Comparison of ENCODE assay signal across 8 mouse cellular contexts in genomic region chr17:33910346-33911051, GRCm38 (mm10). TPM values are rescaled to one million over a fixed set of nuclear protein-coding genes. Genes with fewer than 3 reads are reported as not detected.
DNase-seq lines count a peak whose midpoint lies in the region; ATAC-seq and TF ChIP-seq lines count a peak whose summit lies in the region.

No protein-coding gene starts in this region.

- peak overlapping the region; percentile 98 for H3K27ac ChIP-seq in heart, adult 2 months
- H3K27ac ChIP-seq in forebrain, embryonic 11.5 days (ENCODE audit: low read depth, low read length) = no peak overlapping the region
- H3K27ac ChIP-seq in liver, embryonic 14.5 days = no peak overlapping the region

- H3K9ac ChIP-seq in heart, adult 2 months (ENCODE audit: low read depth, low read length) = peak overlapping the region; percentile 91
- H3K9ac ChIP-seq in forebrain, embryonic 11.5 days (ENCODE audit: low read length) = peak overlapping the region; percentile 87
- peak overlapping the region; percentile 98 for H3K9ac ChIP-seq in liver, embryonic 14.5 days (replicated peaks)

- no peaks in the 10 kb centered on the region for H3K79me2 ChIP-seq in heart, adult 2 months (replicated peaks; ENCODE audit: control insufficient read depth, insufficient read depth, low read length)

- peaks cover 3% of the 10 kb centered on the region; the same call in 1 of the 2 replicates for H3K36me3 ChIP-seq in heart, adult 2 months (ENCODE audit: control insufficient read depth, insufficient read depth, low read length)
- peaks cover 14% of the 10 kb centered on the region for H3K36me3 ChIP-seq in forebrain, embryonic 11.5 days (ENCODE audit: control insufficient read depth, insufficient read depth, low read length)
- peaks cover 27% of the 10 kb centered on the region for H3K36me3 ChIP-seq in liver, embryonic 14.5 days (replicated peaks; ENCODE audit: control insufficient read depth, insufficient read depth, low read depth)

- no peak for TF ChIP-seq POLR2A in heart, adult 2 months (IDR thresholded peaks at IDR 0.05; ENCODE audit: insufficient read depth, low read depth, low read length)

- no peaks in the 10 kb centered on the region for H3K9me3 ChIP-seq in forebrain, embryonic 11.5 days (ENCODE audit: control insufficient read depth, low read length)
- H3K9me3 ChIP-seq in liver, embryonic 14.5 days (ENCODE audit: control insufficient read depth, low read length) = no peaks in the 10 kb centered on the region

- H3K4me2 ChIP-seq in forebrain, embryonic 11.5 days (ENCODE audit: low read depth, low read length, severe bottlenecking) = peak overlapping the region; percentile 98
- peak overlapping the region; percentile 98 for H3K4me2 ChIP-seq in liver, embryonic 14.5 days (ENCODE audit: low read depth)

- peak; percentile 18; the same call in 1 of the 2 replicates for TF ChIP-seq CTCF in heart, adult 2 months (IDR thresholded peaks at IDR 0.05)
- peak; percentile 52 for TF ChIP-seq CTCF in liver, embryonic 14.5 days (IDR thresholded peaks at IDR 0.05; ENCODE audit: low read depth)

- H3K27me3 ChIP-seq in heart, adult 2 months (ENCODE audit: control insufficient read depth, insufficient read depth, low read length) = no peaks in the 10 kb centered on the region
- H3K27me3 ChIP-seq in forebrain, embryonic 11.5 days (ENCODE audit: control insufficient read depth, insufficient read depth, low read length) = no peaks in the 10 kb centered on the region
- no peaks in the 10 kb centered on the region for H3K27me3 ChIP-seq in liver, embryonic 14.5 days (ENCODE audit: control insufficient read depth, insufficient read depth, low read length)

- peak overlapping the region; percentile 82 for H3K4me3 ChIP-seq in heart, adult 2 months
- peak overlapping the region; percentile 86 for H3K4me3 ChIP-seq in forebrain, embryonic 11.5 days (ENCODE audit: low read depth, low read length)
- H3K4me3 ChIP-seq in liver, embryonic 14.5 days (ENCODE audit: insufficient read depth in 1 of 2, low read depth in 2 of 2, low read length in 2 of 2) = peak overlapping the region; percentile 73 to 97

- intact Hi-C loops in heart, adult 2 months (cut with DNase I) = no loop called here

- 31% methylated on average over 11 of the region's 11 CpGs for WGBS in heart, adult 2 months
- WGBS in forebrain, embryonic 11.5 days = 56% methylated on average over 11 of the region's 11 CpGs
- 42% methylated on average over 11 of the region's 11 CpGs for WGBS in liver, embryonic 14.5 days (ENCODE audit: insufficient replicate concordance)

- H3K4me1 ChIP-seq in heart, adult 2 months (ENCODE audit: control insufficient read depth, insufficient read depth, low read length) = peaks cover 4% of the 10 kb centered on the region
- peaks cover 10% of the 10 kb centered on the region for H3K4me1 ChIP-seq in forebrain, embryonic 11.5 days (replicated peaks; ENCODE audit: control insufficient read depth, insufficient read depth, low read length)
- H3K4me1 ChIP-seq in liver, embryonic 14.5 days (replicated peaks; ENCODE audit: control insufficient read depth in 2 of 2, insufficient read depth in 2 of 2, low read length in 1 of 2) = peaks cover 11 to 18% of the 10 kb centered on the region in 2 experiments

- TF ChIP-seq EP300 in heart, adult 2 months (IDR thresholded peaks at IDR 0.05; ENCODE audit: insufficient read depth, low read depth, low read length) = no peak
- TF ChIP-seq EP300 in liver, embryonic 14.5 days (IDR thresholded peaks at IDR 0.05; ENCODE audit: low read depth) = no peak

- DNase-seq in heart, adult 2 months = no peak
- DNase-seq in heart, adult 9 months (ENCODE audit: low spot score in 2 of 2) = no peak
- peak; percentile 79 for DNase-seq in CD4-positive helper T cell, adult 2 months (ENCODE audit: low read depth, low spot score)
- DNase-seq in forebrain, embryonic 11.5 days (ENCODE audit: low spot score) = no peak
- no peak for DNase-seq in liver, embryonic 14.5 days (ENCODE audit: low read depth in 3 of 3, low spot score in 3 of 3)
- no peak for DNase-seq in Muller cell, postnatal 12 days (ENCODE audit: inconsistent ontology term)
- no peak for DNase-seq in layer of hippocampus, postnatal 14 days (ENCODE audit: low spot score in 2 of 2)

- no peak for ATAC-seq in forebrain, embryonic 11.5 days (replicated peaks; ENCODE audit: low FRiP score)
- no peak for ATAC-seq in liver, embryonic 14.5 days (ENCODE audit: insufficient read depth)
- ATAC-seq in megakaryocyte-erythroid progenitor cell, adult 5-6 weeks (replicated peaks; ENCODE audit: low FRiP score, low TSS enrichment, poor library complexity, severe bottlenecking) = no peak

RNA-seq across cellular contexts. Expression of gene Daxx, which starts 1.3 kb away (rescaled TPM):
- 10 to 100 TPM; 11.5 to 16.4 TPM for total RNA-seq in heart, adult 2 months (2021)
- 18.5 and 20.5 TPM in 2 replicates for polyA plus RNA-seq in heart, adult 2 months (2012; rRNA removed)
- polyA plus RNA-seq in forebrain, embryonic 11.5 days (2014; fragmentation: Nextera tagmentation; extraction: Ambion mirVana) = 68.2 and 73.8 TPM in 2 replicates
- 11.1 and 14.7 TPM in 2 replicates for polyA plus RNA-seq in liver, embryonic 14.5 days (2012; rRNA removed)
- 14.8 and 15.3 TPM in 2 replicates for polyA plus RNA-seq in liver, embryonic 14.5 days (2014; fragmentation: Nextera tagmentation; extraction: Ambion mirVana)
- total RNA-seq in megakaryocyte-erythroid progenitor cell, adult 5-6 weeks (2014; fragmentation: Nextera tagmentation) = 60.3 and 70.5 TPM in 2 replicates
- 41.3 and 49.0 TPM in 2 replicates for total RNA-seq in megakaryocyte-erythroid progenitor cell, adult 5-6 weeks (2017)
- total RNA-seq in layer of hippocampus, postnatal 14 days (2021) = 10 to 100 TPM; 28.0 to 28.6 TPM

RNA-seq across cellular contexts. Expression of gene Tapbp, which starts 5.2 kb away (rescaled TPM):
- total RNA-seq in heart, adult 2 months (2021) = 100 to 1,000 TPM in 1 of 2 experiments, 10 to 100 TPM in 1; 98.9 to 124 TPM
- polyA plus RNA-seq in heart, adult 2 months (2012; rRNA removed) = 62.5 and 75.7 TPM in 2 replicates
- polyA plus RNA-seq in forebrain, embryonic 11.5 days (2014; fragmentation: Nextera tagmentation; extraction: Ambion mirVana) = 13.9 and 15.5 TPM in 2 replicates
- polyA plus RNA-seq in liver, embryonic 14.5 days (2012; rRNA removed) = 10.4 and 10.6 TPM in 2 replicates
- 24.0 and 28.7 TPM in 2 replicates for polyA plus RNA-seq in liver, embryonic 14.5 days (2014; fragmentation: Nextera tagmentation; extraction: Ambion mirVana)
- 47.9 and 65.3 TPM in 2 replicates for total RNA-seq in megakaryocyte-erythroid progenitor cell, adult 5-6 weeks (2014; fragmentation: Nextera tagmentation)
- total RNA-seq in megakaryocyte-erythroid progenitor cell, adult 5-6 weeks (2017) = 35.6 and 42.1 TPM in 2 replicates
- 10 to 100 TPM; 27.4 to 34.4 TPM for total RNA-seq in layer of hippocampus, postnatal 14 days (2021)

RNA-seq across cellular contexts. Expression of gene Zbtb22, which starts 5.2 kb away (rescaled TPM):
- 10 to 100 TPM; 13.7 to 18.8 TPM for total RNA-seq in heart, adult 2 months (2021)
- polyA plus RNA-seq in heart, adult 2 months (2012; rRNA removed) = 24.6 and 26.8 TPM in 2 replicates
- 13.0 and 14.9 TPM in 2 replicates for polyA plus RNA-seq in forebrain, embryonic 11.5 days (2014; fragmentation: Nextera tagmentation; extraction: Ambion mirVana)
- polyA plus RNA-seq in liver, embryonic 14.5 days (2012; rRNA removed) = 10.6 and 12.1 TPM in 2 replicates
- 4.7 and 4.8 TPM in 2 replicates for polyA plus RNA-seq in liver, embryonic 14.5 days (2014; fragmentation: Nextera tagmentation; extraction: Ambion mirVana)
- total RNA-seq in megakaryocyte-erythroid progenitor cell, adult 5-6 weeks (2014; fragmentation: Nextera tagmentation) = 18.0 and 18.4 TPM in 2 replicates
- total RNA-seq in megakaryocyte-erythroid progenitor cell, adult 5-6 weeks (2017) = 14.9 and 18.6 TPM in 2 replicates
- 10 to 100 TPM; 30.5 to 34.0 TPM for total RNA-seq in layer of hippocampus, postnatal 14 days (2021)

RNA-seq across cellular contexts. Expression of gene Platr17, which starts 5.6 kb away (rescaled TPM):
- not detected for total RNA-seq in heart, adult 2 months (2021)
- polyA plus RNA-seq in heart, adult 2 months (2012; rRNA removed) = not detected in 2 replicates
- 0.24 TPM in 1 of 2 replicates, not detected in the other for polyA plus RNA-seq in forebrain, embryonic 11.5 days (2014; fragmentation: Nextera tagmentation; extraction: Ambion mirVana)
- polyA plus RNA-seq in liver, embryonic 14.5 days (2012; rRNA removed) = 0.36 and 0.44 TPM in 2 replicates
- polyA plus RNA-seq in liver, embryonic 14.5 days (2014; fragmentation: Nextera tagmentation; extraction: Ambion mirVana) = 0.20 and 0.29 TPM in 2 replicates
- not detected in 2 replicates for total RNA-seq in megakaryocyte-erythroid progenitor cell, adult 5-6 weeks (2014; fragmentation: Nextera tagmentation)
- total RNA-seq in megakaryocyte-erythroid progenitor cell, adult 5-6 weeks (2017) = not detected in 2 replicates
- total RNA-seq in layer of hippocampus, postnatal 14 days (2021) = under 1 TPM in 1 of 2 experiments, not detected in 1; 0.50 TPM

RNA-seq across cellular contexts. Expression of gene Rgl2, which starts 18.8 kb away (rescaled TPM):
- 10 to 100 TPM; 33.2 to 36.0 TPM for total RNA-seq in heart, adult 2 months (2021)
- 89.1 and 101 TPM in 2 replicates for polyA plus RNA-seq in heart, adult 2 months (2012; rRNA removed)
- 48.0 and 51.5 TPM in 2 replicates for polyA plus RNA-seq in forebrain, embryonic 11.5 days (2014; fragmentation: Nextera tagmentation; extraction: Ambion mirVana)
- polyA plus RNA-seq in liver, embryonic 14.5 days (2012; rRNA removed) = 17.0 and 19.6 TPM in 2 replicates
- polyA plus RNA-seq in liver, embryonic 14.5 days (2014; fragmentation: Nextera tagmentation; extraction: Ambion mirVana) = 4.9 and 5.9 TPM in 2 replicates
- total RNA-seq in megakaryocyte-erythroid progenitor cell, adult 5-6 weeks (2014; fragmentation: Nextera tagmentation) = 42.6 and 49.0 TPM in 2 replicates
- total RNA-seq in megakaryocyte-erythroid progenitor cell, adult 5-6 weeks (2017) = 10.4 and 14.0 TPM in 2 replicates
- total RNA-seq in layer of hippocampus, postnatal 14 days (2021) = 10 to 100 TPM; 67.0 to 68.9 TPM
